Mouse (Mus musculus) common myeloid progenitor, adult 5-6 weeks (primary cell): ENCODE data around the gene Irf1. TPM values are rescaled to one million over a fixed set of nuclear protein-coding genes. Genes with fewer than 3 reads are reported as not detected.
A peak's percentile ranks its signal among the peaks of the same experiment; 100 is the strongest.

Source experiments
- ATAC-seq: replicated peaks from 2 replicates; pipeline ENCODE4 v1.8.0; 2016; ENCODE audit warnings: low read depth, mild to moderate bottlenecking, moderate TSS enrichment, inconsistent platforms; ENCODE audit not compliant: poor library complexity, severe bottlenecking
- total RNA-seq: library from RNA; stranded (forward); fragments of 200-1000, 187-1606 nt; gene quantifications from 2 replicates; pipeline ENCODE4 v1.2.3, GENCODE M21; 2017

Irf1 gene
- total RNA-seq, result 57.2 and 69.8 TPM in 2 replicates

GRCm38 (mm10) chr11:53769760-53770124 is at the start of gene Irf1:
Irf1 (plus strand) TSS chr11:53770014.
- peak; percentile 83 for ATAC-seq

- no peak for ATAC-seq
These were observed 49.1 kb upstream of the Irf1 start, which contains the start of gene Il5 for GRCm38 (mm10) chr11:53720715-53721114. Il5 (plus strand) TSS chr11:53720794.

- ATAC-seq, result no peak
These were observed 38.4 kb upstream of the Irf1 start for GRCm38 (mm10) chr11:53731457-53731856.

- ATAC-seq, result no peak
These were observed 37.6 kb upstream of the Irf1 start for GRCm38 (mm10) chr11:53732244-53732643.

- ATAC-seq, result no peak
These were observed 36.0 kb upstream of the Irf1 start for GRCm38 (mm10) chr11:53733824-53734223.

GRCm38 (mm10) chr11:53734431-53734830 is 35.4 kb upstream of the Irf1 start:
- no peak for ATAC-seq

GRCm38 (mm10) chr11:53734970-53735681 is 34.7 kb upstream of the Irf1 start:
- ATAC-seq, result no peak

GRCm38 (mm10) chr11:53735682-53736245 is 34.0 kb upstream of the Irf1 start:
- peak; percentile 78 for ATAC-seq

GRCm38 (mm10) chr11:53736771-53737572 is 32.8 kb upstream of the Irf1 start:
- peak; percentile 75 for ATAC-seq

GRCm38 (mm10) chr11:53737573-53737946 is 32.3 kb upstream of the Irf1 start:
- ATAC-seq, result peak; percentile 72

GRCm38 (mm10) chr11:53742353-53742752 is 27.5 kb upstream of the Irf1 start:
- no peak for ATAC-seq

- no peak for ATAC-seq
These were observed 24.6 kb upstream of the Irf1 start for GRCm38 (mm10) chr11:53745260-53745659.

- ATAC-seq, result peak; percentile 63
These were observed 21.8 kb upstream of the Irf1 start for GRCm38 (mm10) chr11:53747985-53748384.

- peak; percentile 77 for ATAC-seq
These were observed 21.2 kb upstream of the Irf1 start for GRCm38 (mm10) chr11:53748614-53749013.

- no peak for ATAC-seq
These were observed 20.5 kb upstream of the Irf1 start for GRCm38 (mm10) chr11:53749306-53749705.

- no peak for ATAC-seq
These were observed 20.0 kb upstream of the Irf1 start for GRCm38 (mm10) chr11:53749716-53750352.

GRCm38 (mm10) chr11:53755011-53755595 is 14.7 kb upstream of the Irf1 start:
- ATAC-seq, result no peak

GRCm38 (mm10) chr11:53757612-53758011 is 12.2 kb upstream of the Irf1 start:
- ATAC-seq, result no peak

- 0 out of 2 replicates have a peak, but pooled peaks have one; percentile 36 for ATAC-seq
These were observed 11.8 kb upstream of the Irf1 start for GRCm38 (mm10) chr11:53758033-53758432.

GRCm38 (mm10) chr11:53758791-53759351 is 10.9 kb upstream of the Irf1 start:
- no peak for ATAC-seq
